Mouse (Mus musculus) brain, embryonic 14.5 days (tissue): ENCODE data around the gene Ssu2.

Experiments
- CTCF ChIP-seq: fragments of 200-500 bp; IDR thresholded peaks from 2 replicates; pipeline ENCODE4 v1.5.1; 2012; ENCODE audit warnings: inconsistent platforms, mild to moderate bottlenecking, moderate library complexity, borderline replicate concordance; ENCODE audit not compliant: insufficient read depth, insufficient read length; ENCODE audit errors: extremely low read depth
- POLR2A ChIP-seq: fragments of 200-500 bp; IDR thresholded peaks from 2 replicates; pipeline ENCODE4 v1.6.1; 2012; ENCODE audit warnings: mild to moderate bottlenecking, inconsistent platforms, borderline replicate concordance; ENCODE audit not compliant: poor library complexity, insufficient read depth, insufficient read length, severe bottlenecking; ENCODE audit errors: extremely low read depth

- TF ChIP-seq CTCF (no peak), POLR2A (no peak)
Observed at GRCm38 (mm10) chr6:112423746-112424501, 36.1 kb upstream of the Ssu2 start.
